Mouse (Mus musculus) midbrain, embryonic 10.5 days (tissue): Measurements from ENCODE around the gene Magi2. TPM values are rescaled to one million over a fixed set of nuclear protein-coding genes. Genes with fewer than 3 reads are reported as not detected.

ENCODE experiments used
- DNase-seq: peaks from one replicate; pipeline ENCODE4 v3.0.0-alpha.2; 2017; ENCODE audit warnings: low spot score
- H3K27ac ChIP-seq: fragments of 300-500 bp; sonication (generic); replicated peaks from 2 replicates; pipeline ENCODE4 v1.5.1; 2016; ENCODE audit warnings: mild to moderate bottlenecking
- H3K27me3 ChIP-seq: fragments of 300-500 bp; sonication (generic); 2 replicates; pipeline ENCODE4 v1.6.1; 2016; ENCODE audit warnings: low read depth, mild to moderate bottlenecking; ENCODE audit not compliant: poor library complexity, severe bottlenecking
- H3K36me3 ChIP-seq: fragments of 300-500 bp; sonication (generic); 2 replicates; pipeline ENCODE4 v1.6.1; 2016; ENCODE audit warnings: mild to moderate bottlenecking, moderate library complexity
- H3K4me1 ChIP-seq: fragments of 300-500 bp; sonication (generic); 2 replicates; pipeline ENCODE4 v1.6.1; 2016
- H3K4me3 ChIP-seq: fragments of 300-500 bp; sonication (generic); 2 replicates; pipeline ENCODE4 v1.5.1; 2016; ENCODE audit warnings: mild to moderate bottlenecking, moderate library complexity
- H3K9me3 ChIP-seq: fragments of 300-500 bp; sonication (generic); replicated peaks from 2 replicates; pipeline ENCODE4 v1.6.1; 2016; ENCODE audit warnings: mild to moderate bottlenecking
- WGBS: fragments of 180-500 bp; shearing (Covaris S2); methylation state at CpG from one replicate; pipeline ENCODE4 v1.1.7; 2016; 5-methylcytosine and 5-hydroxymethylcytosine counted together
- polyA plus RNA-seq: library from polyadenylated mRNA; unstranded; fragments of >200 nt; fragmentation: Nextera tagmentation; extraction: Ambion mirVana; gene quantifications from 2 replicates; pipeline ENCODE4 v1.2.1, GENCODE M21; 2016

Magi2 gene
- polyA plus RNA-seq, 1 experiment from 2014 or later, result 3.8 TPM

DNA sequence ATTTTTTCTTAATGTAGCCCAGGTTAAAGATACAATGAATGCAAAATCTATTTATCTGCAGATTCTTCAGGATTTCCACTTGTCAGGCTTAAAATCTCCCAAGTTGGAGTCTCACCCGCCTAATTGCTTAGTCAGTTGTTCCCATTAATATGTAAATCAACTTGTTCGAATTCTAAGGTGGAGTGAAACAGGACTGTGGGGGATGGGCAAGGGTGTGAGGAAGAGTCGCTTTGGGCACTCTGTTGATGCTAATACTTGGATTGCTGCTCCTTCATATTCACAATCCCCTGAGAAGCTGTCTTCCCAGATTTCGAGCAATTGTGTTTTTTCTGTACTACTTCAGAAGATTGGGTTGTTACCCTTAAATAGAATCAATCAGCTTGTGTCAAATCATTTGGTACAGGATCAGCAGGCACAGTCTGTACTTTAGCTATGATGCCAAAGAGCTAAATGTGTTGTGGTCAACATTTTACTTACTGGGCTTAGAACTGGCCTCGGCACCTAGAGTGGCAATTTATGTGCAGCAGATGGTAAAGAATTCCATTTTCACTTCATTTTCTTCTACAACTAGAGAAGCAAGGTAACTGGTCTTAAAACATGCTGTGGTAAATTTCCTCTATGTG is 560.8 kb downstream of the Magi2 start:
- H3K36me3 ChIP-seq, result no peaks in the 10 kb centered on the region
- peak; percentile 16 for DNase-seq
- no peaks in the 10 kb centered on the region for H3K9me3 ChIP-seq
- no peak overlapping the region for H3K27ac ChIP-seq
- no peak overlapping the region for H3K4me3 ChIP-seq
- H3K4me1 ChIP-seq, result peaks cover 11% of the 10 kb centered on the region
- WGBS, result 34% methylated on average over 5 of the region's 5 CpGs
- no peaks in the 10 kb centered on the region for H3K27me3 ChIP-seq

GRCm38 (mm10) chr5:19803052-19803769 is 576.4 kb downstream of the Magi2 start:
- Histone ChIP-seq H3K27ac (no peak overlapping the region), H3K4me1 (peaks cover 4% of the 10 kb centered on the region; the same call in 1 of the 2 replicates), H3K4me3 (no peak overlapping the region), H3K36me3 (no peaks in the 10 kb centered on the region), H3K27me3 (no peaks in the 10 kb centered on the region), H3K9me3 (no peaks in the 10 kb centered on the region)
- DNase-seq, result no peak
- 83% methylated on average over 5 of the region's 5 CpGs for whole genome bisulfite sequencing

DNA sequence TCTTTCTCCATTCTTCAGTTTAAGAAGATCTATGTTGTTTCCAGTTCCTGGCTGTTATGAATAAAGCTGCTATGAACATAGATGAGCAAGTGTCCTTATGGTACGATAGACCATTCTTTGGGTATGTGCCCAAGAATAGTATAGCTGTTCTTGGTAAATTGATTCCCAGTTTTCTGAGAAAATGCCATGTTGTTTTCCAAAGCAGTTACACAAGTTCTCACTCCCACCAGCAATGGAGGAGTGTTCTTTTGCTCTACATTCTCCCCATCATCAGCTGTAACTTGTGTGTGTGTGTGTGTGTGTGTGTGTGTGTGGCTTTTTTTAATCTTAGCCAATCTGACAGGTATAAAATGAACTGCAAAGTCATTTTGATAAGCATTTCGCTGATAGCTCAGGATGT is 595.7 kb downstream of the Magi2 start:
- H3K36me3 ChIP-seq, result no peaks in the 10 kb centered on the region
- 92% methylated on average over 2 of the region's 2 CpGs for WGBS
- H3K4me3 ChIP-seq, result no peak overlapping the region
- no peaks in the 10 kb centered on the region for H3K4me1 ChIP-seq
- DNase-seq, result no peak
- no peaks in the 10 kb centered on the region for H3K27me3 ChIP-seq
- no peaks in the 10 kb centered on the region for H3K9me3 ChIP-seq
- H3K27ac ChIP-seq, result no peak overlapping the region

DNA sequence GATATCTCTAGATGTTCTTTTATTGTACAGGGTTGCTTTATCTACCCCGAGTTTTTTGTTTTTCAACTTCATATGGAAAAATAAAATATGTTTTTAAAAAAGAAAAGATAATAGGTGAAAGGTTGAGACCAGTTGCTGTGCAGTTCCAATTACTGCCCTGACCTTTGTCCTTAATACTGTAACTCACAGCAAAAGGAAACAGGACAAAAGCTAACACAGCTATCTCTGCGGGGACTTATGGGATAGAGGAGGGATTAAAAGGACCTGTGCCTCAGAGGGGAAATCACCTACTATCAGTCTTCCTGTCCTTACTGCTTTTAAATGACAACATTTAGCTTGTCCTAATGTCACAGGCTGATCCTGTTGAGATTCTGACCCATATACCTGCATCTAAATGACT is 599.1 kb downstream of the Magi2 start:
- H3K27ac ChIP-seq, result no peak overlapping the region
- no peaks in the 10 kb centered on the region for H3K4me1 ChIP-seq
- WGBS, result 69% methylated on average over 2 of the region's 2 CpGs
- no peaks in the 10 kb centered on the region for H3K9me3 ChIP-seq
- H3K27me3 ChIP-seq, result no peaks in the 10 kb centered on the region
- H3K36me3 ChIP-seq, result no peaks in the 10 kb centered on the region
- DNase-seq, result no peak
- H3K4me3 ChIP-seq, result no peak overlapping the region

DNA sequence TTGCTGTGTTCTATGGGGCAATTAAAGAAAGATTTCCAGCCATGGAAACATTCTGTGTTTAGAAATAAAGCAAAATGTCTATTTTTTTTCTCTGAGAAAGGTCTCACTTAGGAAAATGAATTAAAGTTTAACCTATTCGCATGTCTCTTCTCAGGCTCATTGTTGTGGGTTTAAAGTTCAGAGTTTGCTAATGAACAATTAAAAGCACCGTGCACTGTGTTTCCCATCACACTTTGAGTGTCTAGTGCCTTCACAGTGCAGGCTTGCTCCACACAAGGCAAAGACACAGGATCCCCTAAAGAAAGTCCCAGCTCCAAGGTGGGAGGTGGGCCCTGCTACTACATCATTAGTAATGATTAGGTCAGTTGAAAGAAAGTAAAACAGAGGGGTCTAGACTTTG is 602.5 kb downstream of the Magi2 start:
- Histone ChIP-seq H3K4me3 (no peak overlapping the region), H3K36me3 (no peaks in the 10 kb centered on the region), H3K27ac (no peak overlapping the region), H3K4me1 (no peaks in the 10 kb centered on the region), H3K9me3 (no peaks in the 10 kb centered on the region), H3K27me3 (no peaks in the 10 kb centered on the region)
- 87% methylated on average over 2 of the region's 2 CpGs for WGBS
- no peak for DNase-seq

DNA sequence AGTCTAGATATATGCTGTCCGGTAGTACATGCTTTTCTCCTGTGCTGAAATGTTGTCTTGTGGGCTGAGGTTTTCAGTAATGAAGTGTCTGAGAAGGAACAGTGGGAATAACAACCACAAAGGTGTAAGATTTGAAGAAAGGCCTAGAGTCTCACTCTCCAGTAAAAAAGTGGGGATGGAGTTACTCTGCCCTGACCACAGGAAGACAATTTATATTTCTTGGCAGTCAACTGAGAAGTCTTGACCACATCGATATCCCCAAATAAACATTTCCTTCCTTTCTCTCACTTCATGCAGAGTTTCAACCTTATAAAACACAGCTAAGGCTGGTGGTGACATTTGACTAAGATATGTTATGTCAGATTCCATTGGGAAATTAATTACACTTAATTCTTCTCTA is 636.0 kb downstream of the Magi2 start:
- H3K4me1 ChIP-seq, result no peaks in the 10 kb centered on the region
- H3K36me3 ChIP-seq, result no peaks in the 10 kb centered on the region
- H3K9me3 ChIP-seq, result no peaks in the 10 kb centered on the region
- no peak overlapping the region for H3K4me3 ChIP-seq
- H3K27me3 ChIP-seq, result no peaks in the 10 kb centered on the region
- WGBS, result 89% methylated on average over 2 of the region's 2 CpGs
- DNase-seq, result no peak
- H3K27ac ChIP-seq, result no peak overlapping the region

- no peak for DNase-seq
- 88% methylated on average over 4 of the region's 4 CpGs for WGBS
- H3K27me3 ChIP-seq, result no peaks in the 10 kb centered on the region
These were observed 643.6 kb downstream of the Magi2 start for GRCm38 (mm10) chr5:19870406-19870805.

GRCm38 (mm10) chr5:19891693-19892092 is 664.9 kb downstream of the Magi2 start:
- no peak overlapping the region for H3K27ac ChIP-seq
- H3K36me3 ChIP-seq, result no peaks in the 10 kb centered on the region
- 74% methylated on average over 3 of the region's 3 CpGs for WGBS
- no peak for DNase-seq
- H3K4me1 ChIP-seq, result no peaks in the 10 kb centered on the region
- no peak overlapping the region for H3K4me3 ChIP-seq
- no peaks in the 10 kb centered on the region for H3K27me3 ChIP-seq
- no peaks in the 10 kb centered on the region for H3K9me3 ChIP-seq

More at GRCm38 (mm10) chr5:19870406-19870805, 643.6 kb downstream of the Magi2 start:
- Histone ChIP-seq H3K36me3 (no peaks in the 10 kb centered on the region), H3K4me1 (no peaks in the 10 kb centered on the region), H3K9me3 (no peaks in the 10 kb centered on the region), H3K4me3 (no peak overlapping the region), H3K27ac (no peak overlapping the region)

DNA sequence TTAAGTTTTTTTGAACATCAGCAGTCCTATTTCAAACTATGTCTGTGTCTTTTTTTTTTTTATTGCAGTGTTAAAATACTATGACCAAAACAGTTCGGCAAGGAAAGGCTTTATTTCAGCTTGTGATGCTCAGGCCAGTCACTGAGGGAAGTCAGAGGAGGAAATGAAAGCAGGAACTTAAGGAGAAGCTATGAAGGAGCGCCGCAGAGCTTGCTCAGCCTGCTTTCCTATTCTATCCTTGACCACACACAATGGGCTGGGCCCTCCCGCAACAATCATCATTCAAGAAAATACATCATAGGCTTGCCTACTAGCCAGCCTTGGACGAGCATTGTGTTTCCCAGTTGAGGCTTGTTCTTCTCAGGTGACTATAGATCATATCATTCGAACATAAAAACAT is 669.1 kb downstream of the Magi2 start:
- no peaks in the 10 kb centered on the region for H3K9me3 ChIP-seq
- 86% methylated on average over 6 of the region's 6 CpGs for WGBS
- H3K36me3 ChIP-seq, result no peaks in the 10 kb centered on the region

DNA sequence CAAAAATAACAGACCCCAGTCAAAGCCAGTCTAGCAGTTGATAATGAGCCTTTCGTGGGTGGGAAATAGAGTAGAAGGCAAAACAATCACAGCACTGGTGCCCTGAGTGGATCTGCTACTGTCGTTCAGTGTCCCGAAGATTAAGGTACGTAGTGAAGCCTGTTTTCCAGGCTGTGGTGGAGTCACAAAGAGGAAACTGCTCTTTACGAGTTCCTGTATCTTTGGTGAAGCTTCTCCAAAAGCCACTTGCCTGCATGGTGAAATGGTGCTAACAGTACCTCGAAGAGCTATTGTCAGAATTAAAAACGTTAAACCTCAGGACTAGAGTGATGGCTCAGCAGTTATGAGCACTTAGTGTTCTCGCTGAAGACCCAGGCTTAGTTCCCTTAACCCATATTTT is 674.8 kb downstream of the Magi2 start:
- Histone ChIP-seq H3K9me3 (no peaks in the 10 kb centered on the region), H3K27ac (no peak overlapping the region), H3K36me3 (no peaks in the 10 kb centered on the region), H3K4me1 (no peaks in the 10 kb centered on the region), H3K27me3 (peaks cover 6% of the 10 kb centered on the region; the same call in 1 of the 2 replicates), H3K4me3 (no peak overlapping the region)
- DNase-seq, result no peak
- 85% methylated on average over 8 of the region's 8 CpGs for WGBS

More for the DNA sequence above, 669.1 kb downstream of the Magi2 start:
- no peak overlapping the region for H3K27ac ChIP-seq
- H3K27me3 ChIP-seq, result no peaks in the 10 kb centered on the region
- H3K4me3 ChIP-seq, result no peak overlapping the region
- DNase-seq, result no peak
- H3K4me1 ChIP-seq, result no peaks in the 10 kb centered on the region

DNA sequence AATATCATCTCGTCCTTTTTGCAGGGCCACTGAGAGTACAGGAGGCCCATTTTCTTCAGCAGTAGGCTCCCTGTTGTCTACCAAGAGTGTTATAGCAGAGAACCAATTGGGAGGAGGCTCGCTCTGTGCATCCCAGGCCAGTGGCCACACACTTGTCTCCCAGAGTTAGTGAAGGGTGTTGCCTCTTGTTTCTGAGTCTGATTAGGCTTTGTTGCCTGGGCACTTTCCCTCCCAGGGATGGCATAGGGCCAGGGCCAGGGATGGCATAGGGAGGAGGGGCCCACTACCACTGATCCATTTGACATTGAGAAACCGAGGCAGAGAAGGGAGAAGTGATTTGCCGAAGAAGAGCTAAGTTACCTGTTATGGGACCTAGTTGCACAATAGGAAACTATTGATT is 679.8 kb downstream of the Magi2 start:
- H3K4me1 ChIP-seq, result peaks cover 27% of the 10 kb centered on the region
- peaks cover 13% of the 10 kb centered on the region for H3K27me3 ChIP-seq
- DNase-seq, result no peak
- no peaks in the 10 kb centered on the region for H3K9me3 ChIP-seq
- no peak overlapping the region for H3K27ac ChIP-seq
- H3K36me3 ChIP-seq, result no peaks in the 10 kb centered on the region
- H3K4me3 ChIP-seq, result no peak overlapping the region
- 70% methylated on average over 4 of the region's 4 CpGs for WGBS

DNA sequence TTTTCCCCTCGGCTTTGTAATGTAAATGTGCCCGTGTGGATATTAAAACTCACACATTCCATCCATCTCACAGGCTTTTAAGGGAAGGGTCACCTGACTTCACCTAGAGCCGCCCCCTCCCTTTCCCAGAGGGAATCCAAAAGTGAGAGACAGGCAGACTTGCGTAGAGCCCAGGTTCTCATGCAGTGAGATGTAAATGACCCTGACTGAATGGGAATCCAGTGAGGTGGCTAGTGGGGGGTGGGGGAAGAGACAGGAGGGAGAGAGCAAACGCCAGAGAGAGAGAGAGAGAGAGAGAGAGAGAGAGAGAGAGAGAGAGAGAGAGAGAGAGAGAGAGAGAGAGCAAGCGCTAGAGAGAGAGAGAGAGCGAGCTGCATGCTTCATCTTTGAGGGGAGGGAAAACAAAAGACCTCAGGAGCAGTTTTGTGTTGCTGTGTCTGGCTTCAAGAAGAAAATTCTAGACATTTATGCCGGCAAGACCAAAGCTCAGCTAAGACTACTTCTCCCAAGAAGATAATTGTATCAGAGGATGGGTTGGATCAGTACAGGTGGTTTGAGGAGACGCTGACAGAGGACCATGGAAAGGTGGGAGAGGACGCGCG is 680.6 kb downstream of the Magi2 start:
- peaks cover 27% of the 10 kb centered on the region for H3K4me1 ChIP-seq
- 2% methylated on average over 12 of the region's 12 CpGs for WGBS
- peak overlapping the region; percentile 53 for H3K4me3 ChIP-seq
- H3K36me3 ChIP-seq, result no peaks in the 10 kb centered on the region
- peaks cover 13% of the 10 kb centered on the region for H3K27me3 ChIP-seq
- peak overlapping the region; percentile 76 for H3K27ac ChIP-seq
- no peaks in the 10 kb centered on the region for H3K9me3 ChIP-seq
- peak; percentile 20 for DNase-seq
